Mouse (Mus musculus) heart, embryonic 10.5 days (tissue): ENCODE data around the gene Prf1. TPM values are rescaled to one million over a fixed set of nuclear protein-coding genes. Genes with fewer than 3 reads are reported as not detected.

ENCODE experiments used
- DNase-seq: peaks from one replicate; pipeline ENCODE4 v3.0.0-alpha.2; 2017; ENCODE audit warnings: low spot score
- H3K27ac ChIP-seq: fragments of 300-500 bp; sonication (generic); 2 replicates; pipeline ENCODE4 v1.5.1; 2016; ENCODE audit warnings: mild to moderate bottlenecking
- H3K27me3 ChIP-seq: fragments of 300-500 bp; sonication (generic); 2 replicates; pipeline ENCODE4 v1.6.1; 2016; ENCODE audit warnings: mild to moderate bottlenecking; ENCODE audit not compliant: poor library complexity, insufficient read depth, severe bottlenecking
- H3K36me3 ChIP-seq: fragments of 300-500 bp; sonication (generic); 2 replicates; pipeline ENCODE4 v1.6.1; 2016; ENCODE audit warnings: mild to moderate bottlenecking, moderate library complexity
- H3K4me1 ChIP-seq: fragments of 300-500 bp; sonication (generic); 2 replicates; pipeline ENCODE4 v1.6.1; 2016; ENCODE audit warnings: mild to moderate bottlenecking
- H3K4me3 ChIP-seq: fragments of 300-500 bp; sonication (generic); 2 replicates; pipeline ENCODE4 v1.5.1; 2016; ENCODE audit warnings: mild to moderate bottlenecking, moderate library complexity
- H3K9me3 ChIP-seq: fragments of 300-500 bp; sonication (generic); 2 replicates; pipeline ENCODE4 v1.6.1; 2016; ENCODE audit warnings: mild to moderate bottlenecking, moderate library complexity
- WGBS: fragments of 180-500 bp; shearing (Covaris S2); methylation state at CpG from one replicate; pipeline ENCODE4 v1.1.7; 2016; 5-methylcytosine and 5-hydroxymethylcytosine counted together
- polyA plus RNA-seq: library from polyadenylated mRNA; unstranded; fragments of >200 nt; fragmentation: Nextera tagmentation; extraction: Ambion mirVana; gene quantifications from 2 replicates; pipeline ENCODE4 v1.2.1, GENCODE M21; 2016

The Prf1 gene
- not detected in 2 replicates for polyA plus RNA-seq

DNA sequence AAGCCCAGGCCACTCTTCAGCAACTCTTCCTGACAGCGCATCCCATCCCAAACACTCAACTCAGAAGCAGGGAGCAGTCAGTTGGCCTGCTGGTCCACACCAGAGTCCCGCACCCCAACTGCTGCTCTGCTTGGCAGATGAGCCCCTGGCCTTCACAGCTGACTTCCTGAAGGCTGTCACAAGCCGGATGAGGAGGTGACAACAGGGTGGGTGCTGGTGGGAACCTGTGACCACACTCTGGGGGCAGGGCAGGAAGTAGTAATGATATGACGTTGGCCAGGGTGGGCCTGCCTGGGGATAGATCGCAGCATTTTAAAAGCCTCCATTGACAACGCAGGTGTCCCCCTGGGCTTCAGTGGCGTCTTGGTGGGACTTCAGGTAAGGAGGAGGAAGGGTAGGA is at the start of gene Prf1:
Gene Prf1 (plus strand): TSS at position 357 of the 400 bp plus-strand sequence.
- Histone ChIP-seq H3K4me3 (no peak within 1 kb of the TSS), H3K27ac (no peak within 1 kb of the TSS), H3K4me1 (peaks cover 5% of the 10 kb centered on the region; the same call in 1 of the 2 replicates), H3K9me3 (no peaks in the 10 kb centered on the region), H3K27me3 (no peaks in the 10 kb centered on the region), H3K36me3 (no peaks in the 10 kb centered on the region)
- DNase-seq = no peak
- 76% methylated on average over 7 of the region's 7 CpGs for WGBS

DNA sequence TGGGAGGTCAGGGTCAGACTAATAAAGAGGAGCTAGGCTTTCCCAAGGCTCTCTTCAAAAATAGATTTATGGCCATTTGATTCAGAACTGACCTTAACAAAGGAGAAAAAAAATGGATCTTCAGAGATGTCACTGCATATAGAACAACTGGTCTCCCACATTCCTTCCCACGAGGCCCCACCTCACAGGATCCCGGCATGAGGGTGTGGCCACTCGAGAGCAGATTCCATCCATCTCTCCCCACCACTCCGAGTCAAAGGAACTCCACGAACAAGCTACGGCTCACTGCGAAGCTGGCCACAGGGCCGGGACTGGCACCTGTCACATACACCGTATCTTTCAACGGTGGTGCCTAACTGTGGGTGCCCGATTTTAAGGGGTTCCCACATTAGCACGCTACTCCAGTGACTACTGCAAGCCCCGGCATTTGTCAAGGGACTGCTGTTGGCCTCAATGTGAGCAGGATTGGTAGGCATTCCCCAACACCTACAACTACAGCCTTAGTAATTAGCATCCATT is 49.0 kb upstream of the Prf1 start:
- H3K4me1 ChIP-seq = peaks cover 6% of the 10 kb centered on the region; the same call in 1 of the 2 replicates
- 74% methylated on average over 13 of the region's 13 CpGs for WGBS
- no peaks in the 10 kb centered on the region for H3K36me3 ChIP-seq
- H3K27me3 ChIP-seq = no peaks in the 10 kb centered on the region
- no peak overlapping the region for H3K4me3 ChIP-seq
- no peaks in the 10 kb centered on the region for H3K9me3 ChIP-seq
- no peak overlapping the region for H3K27ac ChIP-seq
- no peak for DNase-seq

DNA sequence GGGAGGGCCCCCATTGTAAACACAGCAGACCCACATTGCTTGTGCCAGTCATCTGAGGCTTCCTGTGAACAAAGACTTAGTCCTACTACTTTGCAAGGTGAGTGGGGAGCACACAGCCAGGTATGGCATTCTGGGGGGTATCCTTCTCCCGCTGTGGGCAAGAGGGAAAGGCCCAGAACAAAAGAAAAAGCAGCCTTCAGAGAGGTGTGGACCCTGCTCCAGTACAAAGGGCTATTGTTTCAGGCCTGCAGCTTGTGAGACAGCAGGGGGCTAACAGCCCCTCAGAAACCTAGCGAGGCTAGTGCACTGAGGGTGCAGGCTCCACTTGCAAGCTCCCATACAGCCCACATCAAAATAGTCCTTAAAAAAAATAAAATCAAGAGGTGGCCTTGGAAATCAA is 47.7 kb upstream of the Prf1 start:
- Histone ChIP-seq H3K27me3 (no peaks in the 10 kb centered on the region), H3K4me1 (peaks cover 6% of the 10 kb centered on the region; the same call in 1 of the 2 replicates), H3K27ac (no peak overlapping the region), H3K9me3 (no peaks in the 10 kb centered on the region), H3K36me3 (no peaks in the 10 kb centered on the region), H3K4me3 (no peak overlapping the region)
- 53% methylated on average over 2 of the region's 2 CpGs for WGBS
- DNase-seq = no peak

DNA sequence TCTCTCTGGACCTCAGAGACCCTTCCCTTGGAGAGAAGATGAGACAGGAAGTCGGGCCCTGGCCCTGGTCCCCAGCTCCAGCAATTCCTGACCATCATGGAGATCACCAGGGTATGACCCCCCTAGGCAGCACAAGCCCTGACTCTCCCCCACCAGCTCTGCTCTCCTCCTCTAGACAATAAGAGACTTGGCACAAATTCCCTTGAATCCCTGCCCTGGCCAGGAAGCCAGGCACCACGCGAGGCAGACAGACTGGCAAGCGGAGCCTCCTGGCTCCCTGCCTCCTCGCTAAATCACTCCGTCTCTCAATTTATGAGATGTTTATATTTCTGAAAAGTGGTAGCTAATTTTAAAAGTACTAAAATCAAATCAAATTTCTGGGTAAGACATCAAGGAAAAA is 42.9 kb upstream of the Prf1 start:
- Histone ChIP-seq H3K27me3 (no peaks in the 10 kb centered on the region), H3K9me3 (no peaks in the 10 kb centered on the region; the same call in 1 of the 2 replicates), H3K4me1 (peaks cover 5% of the 10 kb centered on the region; the same call in 1 of the 2 replicates), H3K36me3 (no peaks in the 10 kb centered on the region), H3K4me3 (no peak overlapping the region), H3K27ac (no peak overlapping the region)
- no peak for DNase-seq
- 85% methylated on average over 6 of the region's 6 CpGs for WGBS

DNA sequence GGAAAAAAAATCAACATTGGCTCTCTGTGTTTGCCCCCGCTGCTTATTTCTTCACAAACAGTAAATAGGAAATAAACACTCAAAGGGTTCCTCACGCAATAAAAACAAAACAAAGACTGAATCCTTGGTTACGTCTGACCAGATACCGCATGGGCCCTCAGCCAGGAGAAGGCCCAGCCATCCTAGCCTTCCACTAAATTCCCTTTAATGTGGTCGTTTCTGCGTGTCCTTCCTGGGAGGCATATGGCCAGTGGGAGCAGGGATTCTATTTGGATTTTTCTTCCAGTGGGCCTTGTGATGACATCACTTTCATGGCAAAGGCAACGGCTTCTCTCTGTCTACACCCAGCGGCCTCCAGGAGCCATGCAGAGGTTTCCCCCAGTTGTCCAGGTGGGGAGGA is 42.4 kb upstream of the Prf1 start:
- H3K4me1 ChIP-seq = 0 out of 2 replicates have a peak, but pooled peaks cover 3% of the 10 kb centered on the region
- H3K27ac ChIP-seq = no peak overlapping the region
- WGBS = 86% methylated on average over 8 of the region's 8 CpGs

DNA sequence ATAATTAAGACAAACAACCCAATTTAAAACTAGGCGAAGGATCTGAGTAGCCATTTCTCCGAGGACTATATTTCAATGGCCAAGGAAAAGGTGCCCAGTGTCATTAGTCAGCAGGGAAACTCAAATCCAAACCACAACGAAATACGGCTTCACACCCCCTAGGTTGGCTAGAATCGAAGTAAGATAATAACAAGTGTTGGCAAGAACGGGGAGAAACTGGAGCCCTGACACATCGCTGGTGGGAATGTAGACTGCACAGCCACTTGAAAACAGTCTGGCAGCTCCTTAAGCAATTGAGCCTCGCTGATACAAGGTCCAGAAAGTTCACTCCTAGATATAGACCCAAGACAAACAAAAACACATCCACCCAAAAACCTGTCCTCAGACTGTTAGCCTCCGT is 41.0 kb upstream of the Prf1 start:
- Histone ChIP-seq H3K9me3 (no peaks in the 10 kb centered on the region; the same call in 1 of the 2 replicates), H3K36me3 (no peaks in the 10 kb centered on the region), H3K4me3 (no peak overlapping the region), H3K4me1 (peaks cover 5% of the 10 kb centered on the region), H3K27me3 (no peaks in the 10 kb centered on the region), H3K27ac (no peak overlapping the region)
- no peak for DNase-seq
- WGBS = 93% methylated on average over 9 of the region's 9 CpGs

More for the DNA sequence above, 42.4 kb upstream of the Prf1 start:
- no peaks in the 10 kb centered on the region; the same call in 1 of the 2 replicates for H3K9me3 ChIP-seq
- no peak overlapping the region for H3K4me3 ChIP-seq
- no peak for DNase-seq
- no peaks in the 10 kb centered on the region for H3K36me3 ChIP-seq
- no peaks in the 10 kb centered on the region for H3K27me3 ChIP-seq

DNA sequence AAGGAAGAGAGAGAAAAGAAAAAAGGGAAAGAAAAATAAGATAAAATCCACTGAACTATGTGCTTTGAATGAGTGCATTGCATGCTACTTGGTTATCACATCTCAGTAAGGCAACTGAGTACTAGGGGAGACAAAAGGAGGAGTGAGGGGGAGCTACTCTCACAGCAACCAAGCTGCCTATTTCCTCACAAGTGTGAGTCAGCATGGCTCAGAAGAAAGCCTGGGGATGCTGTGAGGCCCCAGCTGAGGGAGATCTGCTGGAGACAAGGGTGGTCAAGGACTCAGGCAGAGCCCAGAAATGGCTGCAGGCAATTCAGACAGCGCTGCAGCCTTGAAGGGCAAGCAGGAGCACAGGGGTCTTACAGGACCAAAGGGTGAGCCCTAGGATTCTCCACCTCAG is 39.5 kb upstream of the Prf1 start:
- Histone ChIP-seq H3K4me3 (no peak overlapping the region), H3K36me3 (no peaks in the 10 kb centered on the region)
- WGBS = 77% methylated on average over 1 of the region's 1 CpGs

DNA sequence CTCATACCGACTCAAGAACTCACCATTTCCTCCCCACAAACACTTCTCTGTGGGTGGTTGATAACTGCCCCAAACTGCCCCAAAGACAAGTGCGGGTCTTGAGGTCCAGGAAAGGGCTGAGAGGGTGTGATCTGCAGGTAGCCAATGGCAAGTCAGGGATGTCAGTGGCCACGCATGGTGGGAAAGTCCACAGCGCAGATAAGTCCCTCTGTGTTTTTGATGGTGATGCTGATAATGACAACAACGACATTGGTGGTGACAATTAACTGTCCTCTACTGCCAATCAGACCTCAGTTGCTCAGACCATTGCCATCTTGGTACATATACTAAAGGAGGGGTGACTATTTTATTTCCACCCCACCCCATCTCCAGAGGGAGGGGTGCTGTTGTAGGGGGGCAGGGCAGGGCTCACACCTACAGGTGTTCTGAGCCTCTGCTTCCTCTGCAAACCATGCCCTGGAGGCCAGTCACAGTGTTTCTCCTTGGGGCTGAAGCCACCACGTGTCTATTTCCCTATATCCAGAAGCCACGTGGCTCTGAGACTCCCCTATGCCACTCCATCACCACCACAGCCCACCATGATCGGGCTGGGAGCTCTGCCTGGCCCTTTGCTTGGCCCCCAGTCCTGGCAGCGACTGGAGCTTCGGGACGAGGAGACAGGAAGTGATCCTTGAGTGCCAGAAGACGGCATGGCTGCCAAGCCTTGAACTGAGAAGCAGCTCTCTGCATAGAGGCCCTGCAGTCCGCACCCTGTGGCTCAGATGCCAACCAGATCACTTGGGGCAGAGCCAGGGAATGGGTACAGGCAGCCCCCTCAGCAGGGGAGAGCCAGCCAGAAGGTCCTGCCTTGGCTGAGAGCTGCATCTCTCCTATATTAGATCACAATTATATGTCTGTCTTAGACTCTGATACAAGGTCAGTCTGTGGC is 36.1 kb upstream of the Prf1 start:
- Histone ChIP-seq H3K4me3 (no peak overlapping the region), H3K27me3 (no peaks in the 10 kb centered on the region), H3K27ac (no peak overlapping the region), H3K4me1 (peaks cover 8% of the 10 kb centered on the region), H3K9me3 (no peaks in the 10 kb centered on the region; the same call in 1 of the 2 replicates), H3K36me3 (no peaks in the 10 kb centered on the region)
- no peak for DNase-seq
- WGBS = 60% methylated on average over 13 of the region's 13 CpGs

More for the DNA sequence above, 39.5 kb upstream of the Prf1 start:
- H3K27ac ChIP-seq = no peak overlapping the region
- H3K4me1 ChIP-seq = peaks cover 8% of the 10 kb centered on the region
- H3K27me3 ChIP-seq = no peaks in the 10 kb centered on the region
- no peaks in the 10 kb centered on the region; the same call in 1 of the 2 replicates for H3K9me3 ChIP-seq
- DNase-seq = no peak

DNA sequence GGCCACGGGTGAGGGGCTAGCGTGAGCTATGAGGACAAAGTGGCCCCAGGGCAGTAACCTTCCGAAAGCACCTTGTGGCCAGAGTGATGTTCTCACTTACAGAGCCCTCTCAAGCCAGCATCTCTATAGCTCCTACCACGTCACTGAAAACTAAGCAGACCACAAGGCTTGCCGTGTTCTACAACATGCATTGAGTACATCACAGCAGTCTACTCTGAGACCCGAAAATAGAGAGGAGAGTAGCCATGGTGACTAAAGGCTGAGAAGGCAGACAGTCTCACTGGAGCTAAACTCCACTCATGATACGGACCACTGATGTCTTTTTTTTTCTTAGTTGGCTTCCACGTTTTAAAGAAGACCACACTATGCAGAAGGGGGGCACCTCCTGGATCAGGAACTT is 34.0 kb upstream of the Prf1 start:
- H3K27me3 ChIP-seq = peaks cover 9% of the 10 kb centered on the region; the same call in 1 of the 2 replicates
- 78% methylated on average over 8 of the region's 8 CpGs for WGBS
- DNase-seq = no peak
- no peaks in the 10 kb centered on the region for H3K9me3 ChIP-seq
- peaks cover 9% of the 10 kb centered on the region for H3K4me1 ChIP-seq
- H3K27ac ChIP-seq = no peak overlapping the region
- no peaks in the 10 kb centered on the region for H3K36me3 ChIP-seq
- H3K4me3 ChIP-seq = no peak overlapping the region

DNA sequence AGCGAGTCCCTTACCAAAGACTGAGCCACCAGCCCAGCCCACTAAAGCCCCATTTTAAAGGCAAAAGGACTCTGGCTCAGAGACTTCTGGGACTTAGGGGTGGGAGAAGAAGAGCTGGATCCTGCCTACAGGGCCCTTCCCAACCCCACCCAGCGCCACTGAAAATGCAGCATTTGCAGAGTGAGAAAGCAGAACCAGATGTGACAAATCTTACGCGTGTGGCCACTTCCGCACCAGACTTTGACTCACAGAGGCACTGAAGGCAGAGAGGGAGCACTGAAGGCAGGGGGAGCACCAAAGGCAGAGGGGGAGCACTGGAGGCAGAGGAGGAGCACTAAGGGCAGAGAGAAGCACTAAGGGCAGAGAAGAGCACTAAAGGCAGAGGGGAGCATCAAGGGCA is 30.3 kb upstream of the Prf1 start:
- Histone ChIP-seq H3K36me3 (no peaks in the 10 kb centered on the region), H3K4me1 (peaks cover 15% of the 10 kb centered on the region), H3K9me3 (no peaks in the 10 kb centered on the region), H3K27me3 (peaks cover 9% of the 10 kb centered on the region; the same call in 1 of the 2 replicates), H3K27ac (no peak overlapping the region), H3K4me3 (no peak overlapping the region)
- DNase-seq = no peak
- WGBS = 90% methylated on average over 5 of the region's 5 CpGs

DNA sequence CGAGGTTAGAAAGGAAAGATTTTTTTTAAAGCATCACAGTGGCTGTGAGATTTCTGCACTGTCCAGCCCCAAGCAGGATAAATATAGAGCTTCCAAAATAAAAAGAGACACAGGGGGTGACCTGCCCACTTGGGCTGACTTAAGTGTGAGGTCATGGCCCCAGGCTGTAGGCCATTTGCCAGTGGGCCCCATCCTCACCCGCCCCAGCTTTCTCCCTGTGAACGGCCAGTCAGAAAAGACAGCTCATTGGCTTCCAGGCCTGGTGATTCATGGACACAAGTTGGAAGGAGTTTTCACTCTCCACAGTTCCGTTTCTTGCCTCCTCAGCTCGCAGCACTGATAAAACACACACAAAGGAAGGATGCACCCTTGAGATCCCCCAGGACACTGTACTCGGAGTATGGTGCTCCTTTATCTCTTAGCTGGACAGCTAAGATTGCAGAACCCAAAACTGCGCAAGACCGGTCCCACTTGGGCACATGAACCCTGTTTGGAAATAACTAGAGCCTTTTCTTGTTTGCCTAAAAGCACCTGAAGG is 25.5 kb upstream of the Prf1 start:
- Histone ChIP-seq H3K4me3 (no peak overlapping the region), H3K4me1 (peaks cover 43% of the 10 kb centered on the region), H3K9me3 (no peaks in the 10 kb centered on the region), H3K36me3 (no peaks in the 10 kb centered on the region), H3K27ac (no peak overlapping the region), H3K27me3 (peaks cover 25% of the 10 kb centered on the region)
- DNase-seq = no peak
- 26% methylated on average over 8 of the region's 8 CpGs for WGBS

DNA sequence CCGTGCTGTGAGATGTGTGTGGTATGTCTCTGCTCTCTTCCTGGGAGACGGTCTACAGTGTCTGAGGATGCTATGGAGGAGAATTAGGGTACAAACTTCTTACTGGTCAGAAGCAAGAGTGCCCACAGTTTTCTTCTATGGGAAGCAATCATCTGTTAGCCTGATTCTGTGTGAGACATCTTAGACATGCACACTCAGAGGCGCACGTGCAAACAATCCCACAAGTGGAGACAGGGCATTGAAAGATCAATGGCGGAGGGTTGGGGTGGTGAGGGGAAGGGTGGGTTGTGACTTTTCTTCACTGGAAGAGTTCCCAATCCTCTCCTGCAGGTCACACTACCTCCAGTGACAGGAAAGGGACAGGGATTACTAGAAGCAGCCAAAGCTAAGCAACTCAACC is 25.0 kb upstream of the Prf1 start:
- Histone ChIP-seq H3K27me3 (peaks cover 21% of the 10 kb centered on the region), H3K36me3 (no peaks in the 10 kb centered on the region), H3K4me1 (peaks cover 39% of the 10 kb centered on the region), H3K27ac (peak overlapping the region; percentile 87), H3K4me3 (peak overlapping the region; percentile 75), H3K9me3 (no peaks in the 10 kb centered on the region)
- 41% methylated on average over 5 of the region's 5 CpGs for WGBS
- DNase-seq = no peak
